Mouse (Mus musculus) heart, adult 2 months (tissue): ENCODE measurements around the gene 4930535I16Rik. TPM values are rescaled to one million over a fixed set of nuclear protein-coding genes. Genes with fewer than 3 reads are reported as not detected.

Experiments used
- DNase-seq, 2 experiments: peaks; one replicate each; pipeline ENCODE4 v3.0.0; 2021
- H3K27ac ChIP-seq: fragments of 200-600 bp; 2 replicates; pipeline ENCODE4 v1.8.1; 2022
- H3K27me3 ChIP-seq: fragments of 200-500 bp; 2 replicates; pipeline ENCODE4 v1.6.1; 2012; ENCODE audit warnings: mild to moderate bottlenecking, low read length, inconsistent platforms, mixed read lengths; ENCODE audit not compliant: control insufficient read depth, insufficient read depth
- H3K36me3 ChIP-seq: fragments of 200-500 bp; 2 replicates; pipeline ENCODE4 v1.6.1; 2012; ENCODE audit warnings: low read length, inconsistent platforms; ENCODE audit not compliant: control insufficient read depth, insufficient read depth
- H3K4me1 ChIP-seq: fragments of 200-500 bp; 2 replicates; pipeline ENCODE4 v1.6.1; 2011; ENCODE audit warnings: low read length; ENCODE audit not compliant: control insufficient read depth, insufficient read depth
- H3K4me3 ChIP-seq: fragments of 200-600 bp; 2 replicates; pipeline ENCODE4 v1.8.1; 2022
- H3K79me2 ChIP-seq: fragments of 200-500 bp; replicated peaks from 2 replicates; pipeline ENCODE4 v1.6.1; 2012; ENCODE audit warnings: mild to moderate bottlenecking, inconsistent platforms, low read length, moderate library complexity, mixed read lengths; ENCODE audit not compliant: control insufficient read depth, insufficient read depth
- H3K9ac ChIP-seq: fragments of 200-500 bp; 2 replicates; pipeline ENCODE4 v1.6.1; 2012; ENCODE audit warnings: low read depth, mild to moderate bottlenecking, control low read depth, inconsistent platforms, low read length, mixed read lengths
- CTCF ChIP-seq: fragments of 200-600 bp; IDR thresholded peaks from 2 replicates; pipeline ENCODE4 v1.8.1; 2022; ENCODE audit warnings: antibody characterized with exemption, mild to moderate bottlenecking, moderate library complexity
- EP300 ChIP-seq: fragments of 200-500 bp; IDR thresholded peaks from 2 replicates; pipeline ENCODE4 v1.6.1; 2011; ENCODE audit warnings: low read depth, low read length, control low read depth; ENCODE audit not compliant: insufficient read depth
- POLR2A ChIP-seq: fragments of 200-500 bp; IDR thresholded peaks from 2 replicates; pipeline ENCODE4 v1.6.1; 2011; ENCODE audit warnings: mild to moderate bottlenecking, low read depth, low read length, control low read depth; ENCODE audit not compliant: insufficient read depth
- WGBS: fragments of 180-500 bp; shearing (Covaris S2); methylation state at CpG from one replicate; pipeline ENCODE4 v1.1.7; 2018; 5-methylcytosine and 5-hydroxymethylcytosine counted together
- intact Hi-C: fragments of 180-260 bp; cut with DNase I; formaldehyde crosslinking; loops from one replicate; pipeline ENCODE4 v1.15.1; 2025
- polyA plus RNA-seq: library from polyadenylated mRNA; depleted of rRNA; stranded (reverse); fragments of >200 nt; gene quantifications from 2 replicates; pipeline ENCODE4 v1.2.3, GENCODE M21; 2012
- total RNA-seq, 2 experiments: library from RNA; stranded (reverse); gene quantifications; 2 replicates each; pipeline ENCODE4 v1.2.3; 2021

The 4930535I16Rik gene
- total and polyA plus RNA-seq, 3 experiments: not detected

GRCm38 (mm10) chr4:123918851-123919250 lies 1.0 kb upstream of the 4930535I16Rik start:
- Histone ChIP-seq H3K4me1 (peaks cover 5% of the 10 kb centered on the region), H3K36me3 (peaks cover 20% of the 10 kb centered on the region), H3K4me3 (no peak overlapping the region; the same call in 1 of the 2 replicates), H3K27me3 (no peaks in the 10 kb centered on the region), H3K27ac (no peak overlapping the region), H3K9ac (no peak overlapping the region), H3K79me2 (peaks cover 8% of the 10 kb centered on the region)
- intact Hi-C loops: loop anchor here (10.0 kb wide), 1 partner anchor 784 kb away; the partner anchor contains the start of gene Ppie
- no peak for DNase-seq
- WGBS: 52% methylated on average over 2 of the region's 2 CpGs
- TF ChIP-seq POLR2A: no peak
- TF ChIP-seq EP300: no peak
- TF ChIP-seq CTCF: no peak

DNA sequence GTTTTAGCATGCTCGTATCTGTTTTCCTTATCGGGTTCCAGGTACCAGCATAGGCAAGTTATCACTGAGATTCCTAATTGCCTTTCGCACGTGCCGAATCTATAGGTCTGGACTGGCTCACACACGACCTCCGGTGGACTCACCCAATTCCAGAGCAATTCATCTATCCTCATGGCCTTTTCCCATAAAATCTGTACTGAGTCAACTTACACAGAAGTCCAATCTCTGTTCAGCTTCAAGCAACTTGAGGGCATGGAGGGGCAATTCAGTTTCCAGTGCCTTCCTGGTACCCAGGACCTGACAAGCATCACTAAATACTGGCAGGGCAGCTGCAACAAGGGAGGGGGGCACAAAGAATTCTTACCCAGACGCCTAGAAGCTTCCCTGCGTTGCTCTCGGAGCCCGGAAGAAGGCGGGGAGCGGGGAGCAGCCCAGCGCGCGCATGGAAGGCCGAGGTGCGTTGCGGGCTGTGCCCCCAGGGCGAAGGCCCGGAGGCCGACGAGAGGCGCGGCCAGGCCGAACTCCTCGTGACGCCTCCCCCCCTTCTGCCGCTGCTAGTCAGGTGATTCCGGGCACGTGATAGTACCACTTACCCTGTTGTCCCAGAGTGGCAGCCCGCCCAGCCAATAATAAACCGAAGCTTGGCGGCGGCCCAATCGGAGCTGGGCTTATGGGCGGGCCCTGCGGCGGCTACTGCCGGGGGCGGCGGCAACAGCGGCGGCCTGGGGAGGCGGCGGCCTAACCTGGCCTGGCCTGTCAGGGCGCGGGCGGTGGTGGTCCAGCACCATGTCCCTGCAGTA lies 874 bp downstream of the 4930535I16Rik start, which contains the start of gene Rragc:
Rragc (plus strand) TSS at position 699 of the 800 bp plus-strand sequence.
- peak; percentile 81 for TF ChIP-seq POLR2A
- TF ChIP-seq CTCF: no peak
- peak; percentile 72; the same call in 1 of the 2 replicates for TF ChIP-seq EP300

DNA sequence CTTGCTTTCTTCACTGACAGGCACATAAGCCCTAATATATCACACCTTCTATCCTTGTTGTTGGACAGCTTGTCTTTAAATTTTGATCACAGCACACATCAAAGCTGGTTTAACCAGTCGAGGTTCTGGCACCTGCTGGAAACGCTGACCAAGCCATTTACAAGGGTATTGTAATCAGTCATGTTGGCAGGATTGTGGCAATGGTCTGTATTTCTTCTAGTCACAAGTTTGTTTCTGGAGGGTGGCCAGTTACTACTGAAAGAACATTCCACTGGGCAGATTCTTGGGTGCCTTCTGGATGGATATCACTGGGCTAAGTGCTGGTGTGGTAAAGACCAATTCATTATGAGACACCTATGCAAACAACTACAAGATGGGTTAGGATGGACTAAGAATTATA lies 5.4 kb downstream of the 4930535I16Rik start:
- no peak overlapping the region for H3K4me3 ChIP-seq
- H3K4me1 ChIP-seq: peaks cover 4% of the 10 kb centered on the region
- H3K27ac ChIP-seq: no peak overlapping the region
- peaks cover 9% of the 10 kb centered on the region for H3K79me2 ChIP-seq
- peaks cover 20% of the 10 kb centered on the region for H3K36me3 ChIP-seq
- intact Hi-C loops: loop anchor here (10.0 kb wide), 1 partner anchor 778 kb away; the partner anchor contains the start of gene Ppie
- WGBS: 45% methylated on average over 2 of the region's 2 CpGs
- TF ChIP-seq CTCF (no peak), POLR2A (no peak), EP300 (no peak)
- H3K9ac ChIP-seq: no peak overlapping the region
- no peak for DNase-seq
- no peaks in the 10 kb centered on the region for H3K27me3 ChIP-seq

More for the DNA sequence above, 874 bp downstream of the 4930535I16Rik start, which contains the start of gene Rragc:
- Histone ChIP-seq H3K9ac (peak within 1 kb of the TSS; percentile 99), H3K36me3 (peaks cover 29% of the 10 kb centered on the region), H3K27me3 (no peaks in the 10 kb centered on the region), H3K4me3 (peak within 1 kb of the TSS; percentile 95), H3K79me2 (peaks cover 12% of the 10 kb centered on the region), H3K27ac (peak within 1 kb of the TSS; percentile 90), H3K4me1 (peaks cover 6% of the 10 kb centered on the region)
- under 1% methylated on average over 49 of the region's 49 CpGs for WGBS
- intact Hi-C loops: loop anchor here (1.0 to 10.0 kb wide), 2 partner anchors 13 to 782 kb away; partner anchors contain the start of genes Mycbp and Ppie
- DNase-seq: peak; percentile 100

DNA sequence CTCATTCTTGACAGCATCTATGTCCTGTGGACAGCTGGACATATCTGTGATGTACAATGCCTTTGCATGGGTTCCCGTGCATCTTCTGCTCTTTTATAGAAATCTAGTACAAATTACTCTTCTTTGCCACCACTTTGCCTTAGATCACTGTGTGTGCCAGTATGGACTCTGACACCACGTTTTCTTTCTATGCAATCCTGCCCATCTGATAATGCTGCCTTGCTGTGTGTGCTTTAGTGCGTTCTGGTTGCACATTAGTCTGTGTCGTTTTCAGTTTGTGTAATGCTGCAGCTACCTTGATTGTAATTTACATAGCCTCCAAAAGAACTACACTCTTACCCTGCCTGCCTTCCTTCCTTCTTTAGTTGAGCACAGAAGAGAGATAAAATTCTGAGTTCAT lies 6.3 kb downstream of the 4930535I16Rik start:
- no peak overlapping the region for H3K4me3 ChIP-seq
- intact Hi-C loops: loop anchor here (10.0 kb wide), 1 partner anchor 777 kb away; the partner anchor contains the start of gene Ppie
- H3K27ac ChIP-seq: no peak overlapping the region
- no peak for DNase-seq
- peaks cover 7% of the 10 kb centered on the region for H3K79me2 ChIP-seq
- no peaks in the 10 kb centered on the region for H3K27me3 ChIP-seq
- no peak overlapping the region for H3K9ac ChIP-seq
- peaks cover 20% of the 10 kb centered on the region for H3K36me3 ChIP-seq
- 71% methylated on average over 4 of the region's 4 CpGs for WGBS
- no peak for TF ChIP-seq POLR2A
- TF ChIP-seq EP300: no peak
- TF ChIP-seq CTCF: no peak
- H3K4me1 ChIP-seq: peaks cover 4% of the 10 kb centered on the region

DNA sequence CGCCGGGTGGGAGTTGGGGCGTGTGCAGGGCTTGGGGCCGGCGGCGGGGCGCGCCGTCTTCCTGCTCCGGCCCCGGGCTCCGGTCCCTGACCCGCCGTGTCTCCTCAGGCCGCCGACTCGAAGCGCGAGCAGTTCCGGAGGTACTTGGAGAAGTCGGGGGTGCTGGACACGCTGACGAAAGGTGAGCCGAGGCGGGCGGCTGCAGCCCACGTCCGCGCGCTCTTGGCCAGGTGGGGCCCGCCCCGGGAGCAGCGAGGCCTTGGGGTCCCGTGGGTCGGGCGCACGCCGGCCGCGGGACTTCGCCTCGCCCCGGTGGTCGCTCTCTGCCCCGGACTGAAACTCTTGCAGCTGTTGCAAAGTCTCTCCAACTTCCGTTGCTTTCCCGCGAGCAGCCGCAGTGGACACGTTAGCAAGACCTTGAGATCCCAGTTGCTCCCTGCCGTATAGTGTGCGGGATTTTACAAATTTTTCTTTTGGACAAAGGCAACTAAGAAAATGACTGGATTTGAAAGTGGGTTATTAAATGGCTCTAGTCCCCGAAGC lies 12.6 kb downstream of the 4930535I16Rik start:
- Histone ChIP-seq H3K36me3 (peaks cover 2% of the 10 kb centered on the region), H3K9ac (peak overlapping the region; percentile 84), H3K27ac (peak overlapping the region; percentile 75), H3K27me3 (no peaks in the 10 kb centered on the region), H3K4me3 (peak overlapping the region; percentile 78), H3K79me2 (peaks cover 3% of the 10 kb centered on the region; the same call in 1 of the 2 replicates), H3K4me1 (no peaks in the 10 kb centered on the region; the same call in 1 of the 2 replicates)
- TF ChIP-seq POLR2A: no peak
- no peak for TF ChIP-seq CTCF
- no peak for TF ChIP-seq EP300
- no peak for DNase-seq
- WGBS: under 1% methylated on average over 53 of the region's 53 CpGs
- intact Hi-C loops: loop anchor here (2.0 kb wide), 1 partner anchor 154 kb away; the partner anchor contains the start of gene Akirin1
